Mouse (Mus musculus) kidney, embryonic 15.5 days (tissue): ENCODE results near the gene Katnbl1. TPM values are rescaled to one million over a fixed set of nuclear protein-coding genes. Genes with fewer than 3 reads are reported as not detected.
"Not testable (repeated sequence)": the region's sequence is repeated elsewhere in the genome, so short reads cannot be mapped to it uniquely, and the experiment has no call there.

Experiments
- ATAC-seq: fragments of 200-750 bp; cut with Nextera tagmentation; replicated peaks from 2 replicates; pipeline ENCODE4 v1.8.0; 2017; ENCODE audit warnings: moderate TSS enrichment; ENCODE audit not compliant: low FRiP score
- H3K27ac ChIP-seq: fragments of 300-500 bp; sonication (generic); 2 replicates; pipeline ENCODE4 v1.5.1; 2015; ENCODE audit warnings: mild to moderate bottlenecking, inconsistent platforms
- H3K27me3 ChIP-seq: fragments of 300-500 bp; sonication (generic); 2 replicates; pipeline ENCODE4 v1.6.1; 2015; ENCODE audit warnings: inconsistent platforms
- H3K36me3 ChIP-seq: fragments of 300-500 bp; sonication (generic); 2 replicates; pipeline ENCODE4 v1.6.1; 2015; ENCODE audit warnings: inconsistent platforms
- H3K4me1 ChIP-seq: fragments of 300-500 bp; sonication (generic); 2 replicates; pipeline ENCODE4 v1.6.1; 2015; ENCODE audit warnings: inconsistent platforms
- H3K4me2 ChIP-seq: fragments of 300-500 bp; sonication (generic); 2 replicates; pipeline ENCODE4 v1.6.1; 2015; ENCODE audit warnings: moderate library complexity, mild to moderate bottlenecking, inconsistent platforms
- H3K4me3 ChIP-seq: fragments of 300-500 bp; sonication (generic); replicated peaks from 2 replicates; pipeline ENCODE4 v1.5.1; 2015; ENCODE audit warnings: mild to moderate bottlenecking, inconsistent platforms
- H3K9ac ChIP-seq: fragments of 300-500 bp; sonication (generic); 2 replicates; pipeline ENCODE4 v1.6.1; 2015; ENCODE audit warnings: mild to moderate bottlenecking, inconsistent platforms
- H3K9me3 ChIP-seq: fragments of 300-500 bp; sonication (generic); replicated peaks from 2 replicates; pipeline ENCODE4 v1.6.1; 2016; ENCODE audit warnings: inconsistent platforms
- WGBS: fragments of 180-500 bp; shearing (Covaris S2); methylation state at CpG from one replicate; pipeline ENCODE4 v1.1.7; 2015; ENCODE audit warnings: mixed read lengths; 5-methylcytosine and 5-hydroxymethylcytosine counted together
- polyA plus RNA-seq: library from polyadenylated mRNA; unstranded; fragments of >200 nt; fragmentation: Nextera tagmentation; extraction: Ambion mirVana; gene quantifications from 2 replicates; pipeline ENCODE4 v1.2.1, GENCODE M21; 2015

The Katnbl1 gene
- polyA plus RNA-seq, 1 experiment from 2014 or later: 38.4 TPM

DNA sequence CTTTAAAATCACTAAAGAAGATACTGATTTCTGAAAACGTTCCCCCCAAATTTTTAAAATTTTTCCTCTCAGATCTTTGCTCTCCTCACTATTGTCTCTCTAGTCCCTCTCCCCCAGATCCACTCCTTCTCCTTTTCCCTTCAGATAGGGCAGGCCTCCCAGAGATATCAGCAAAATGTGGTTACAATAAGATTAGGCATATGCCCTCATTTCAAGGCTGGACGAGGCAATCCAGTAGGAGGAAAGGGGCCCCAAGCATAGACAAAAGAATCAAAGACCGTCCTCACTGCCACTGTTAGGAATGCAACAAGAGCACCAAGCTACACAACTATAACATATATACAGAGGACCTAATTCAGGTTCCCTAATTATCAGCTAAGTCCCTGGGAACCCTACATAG lies 46.3 kb downstream of the Katnbl1 start:
- 78% methylated on average over 3 of the region's 3 CpGs for WGBS
- Histone ChIP-seq H3K27ac (no peak overlapping the region), H3K36me3 (no peaks in the 10 kb centered on the region), H3K27me3 (no peaks in the 10 kb centered on the region), H3K4me2 (no peak overlapping the region), H3K4me1 (no peaks in the 10 kb centered on the region), H3K9me3 (no peaks in the 10 kb centered on the region), H3K9ac (no peak overlapping the region), H3K4me3 (no peak overlapping the region)
- ATAC-seq: no peak

DNA sequence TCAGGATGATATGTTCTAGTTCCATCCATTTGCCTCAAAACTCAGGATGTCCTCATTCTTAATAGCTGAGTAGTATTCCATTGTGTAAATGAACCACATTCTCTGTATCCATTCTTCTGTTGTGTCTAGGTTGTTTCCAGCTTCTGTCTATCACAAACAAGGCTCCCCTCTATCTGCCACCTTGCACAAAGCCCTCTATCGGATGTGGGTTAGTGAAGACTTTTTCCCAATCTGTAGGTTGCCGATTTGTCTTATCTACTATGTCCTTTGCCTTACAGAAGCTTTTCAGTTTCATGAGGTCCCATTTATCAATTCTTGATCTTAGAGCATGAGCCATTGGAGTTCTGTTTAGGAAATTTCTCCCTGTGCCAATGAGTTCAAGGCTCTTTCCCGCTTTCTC lies 49.5 kb downstream of the Katnbl1 start:
- H3K4me3 ChIP-seq, H3K27me3 ChIP-seq, H3K4me2 ChIP-seq, H3K27ac ChIP-seq, ATAC-seq, H3K4me1 ChIP-seq, H3K9me3 ChIP-seq, H3K36me3 ChIP-seq, H3K9ac ChIP-seq: not testable (repeated sequence)
- 89% methylated on average over 3 of the region's 3 CpGs for WGBS

DNA sequence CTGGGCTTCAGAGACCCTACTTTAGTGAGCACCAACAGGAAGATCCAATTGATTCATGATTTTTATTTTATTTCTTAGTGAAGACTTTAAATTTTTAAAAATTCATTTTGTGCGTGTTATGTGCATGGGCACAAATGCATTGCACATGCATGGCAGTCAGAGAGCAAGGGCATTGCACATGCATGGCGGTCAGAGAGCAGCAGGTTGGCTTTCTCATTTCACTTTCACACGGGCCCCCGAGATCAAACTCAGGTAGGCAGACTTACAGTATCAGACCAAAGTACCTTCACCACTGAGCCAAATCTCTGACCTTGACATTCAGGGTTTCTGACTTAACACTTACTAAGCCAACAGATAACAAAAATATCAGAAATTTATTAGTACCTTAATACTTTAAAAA lies 50.7 kb downstream of the Katnbl1 start:
- H3K27ac ChIP-seq: no peak overlapping the region
- H3K36me3 ChIP-seq: no peaks in the 10 kb centered on the region
- no peaks in the 10 kb centered on the region for H3K9me3 ChIP-seq
- H3K4me3 ChIP-seq: no peak overlapping the region
- no peak overlapping the region for H3K4me2 ChIP-seq
- H3K9ac ChIP-seq: no peak overlapping the region
- WGBS: 92% methylated on average over 4 of the region's 4 CpGs
- no peak for ATAC-seq
- no peaks in the 10 kb centered on the region for H3K4me1 ChIP-seq
- no peaks in the 10 kb centered on the region for H3K27me3 ChIP-seq

DNA sequence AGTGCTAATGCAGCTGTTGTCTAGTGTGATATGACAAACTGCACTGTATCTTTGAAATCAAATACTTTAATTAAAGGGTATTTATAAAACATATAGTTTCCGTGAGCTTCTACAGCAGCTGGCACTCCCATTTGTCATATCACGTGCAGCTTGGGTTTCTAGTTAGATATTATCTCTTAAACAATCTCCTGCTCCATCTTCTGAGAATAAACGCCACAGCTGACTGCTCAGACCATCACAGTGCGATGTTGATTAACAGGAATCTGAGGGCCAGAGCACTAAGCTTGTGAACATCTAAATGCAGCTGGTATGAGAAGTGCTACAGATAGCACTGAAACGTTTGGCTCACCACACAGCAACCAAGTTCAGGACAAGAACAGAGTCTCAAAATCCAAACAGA lies 51.4 kb downstream of the Katnbl1 start:
- Histone ChIP-seq H3K36me3 (no peaks in the 10 kb centered on the region), H3K9ac (no peak overlapping the region), H3K9me3 (no peaks in the 10 kb centered on the region), H3K27me3 (no peaks in the 10 kb centered on the region), H3K4me1 (no peaks in the 10 kb centered on the region), H3K27ac (no peak overlapping the region), H3K4me2 (no peak overlapping the region), H3K4me3 (no peak overlapping the region)
- 57% methylated on average over 5 of the region's 5 CpGs for WGBS
- ATAC-seq: no peak

DNA sequence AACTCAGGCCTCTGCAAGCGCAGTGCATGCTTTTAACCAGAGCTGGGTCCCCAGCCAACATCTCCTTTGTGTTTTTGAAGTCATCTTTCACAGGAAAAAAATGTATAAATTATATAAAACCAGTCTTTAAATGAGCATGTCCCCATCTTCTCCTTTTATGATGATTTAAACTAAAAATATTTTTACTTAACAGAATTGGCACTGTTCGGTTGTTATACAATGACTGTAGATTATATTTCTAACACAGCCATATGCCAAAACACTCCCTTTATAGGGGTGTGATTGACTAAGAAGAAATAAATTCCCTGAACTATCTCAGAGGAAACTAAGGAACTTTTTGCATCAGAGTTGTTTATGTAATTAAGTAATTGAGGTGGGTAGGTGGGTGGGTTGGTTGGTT lies 53.5 kb downstream of the Katnbl1 start:
- no peak for ATAC-seq
- no peak overlapping the region for H3K4me3 ChIP-seq
- H3K4me2 ChIP-seq: no peak overlapping the region
- no peaks in the 10 kb centered on the region for H3K27me3 ChIP-seq
- H3K9me3 ChIP-seq: no peaks in the 10 kb centered on the region
- H3K27ac ChIP-seq: no peak overlapping the region
- H3K36me3 ChIP-seq: no peaks in the 10 kb centered on the region
- no peaks in the 10 kb centered on the region for H3K4me1 ChIP-seq
- no peak overlapping the region for H3K9ac ChIP-seq
- 85% methylated on average over 2 of the region's 2 CpGs for whole genome bisulfite sequencing

DNA sequence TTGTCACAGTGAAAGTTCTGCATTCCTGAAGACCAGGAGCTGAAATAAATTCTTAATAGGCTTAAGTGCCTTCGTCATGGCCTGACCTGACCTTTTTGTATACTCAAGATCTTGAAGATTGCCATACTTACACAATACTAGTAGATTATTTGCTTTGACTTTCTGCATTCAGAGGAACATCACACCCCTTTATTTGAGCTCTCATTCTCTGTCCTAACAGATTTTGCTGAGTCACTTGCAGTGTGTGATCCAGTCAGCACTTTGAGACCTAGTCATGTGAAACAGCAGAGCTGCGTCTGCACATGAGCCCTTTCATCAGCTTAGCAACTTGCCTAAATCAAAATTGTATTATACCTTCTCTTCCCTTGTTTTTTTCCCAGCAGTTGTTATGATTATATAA lies 54.3 kb downstream of the Katnbl1 start:
- H3K4me1 ChIP-seq: no peaks in the 10 kb centered on the region
- WGBS: 58% methylated on average over 2 of the region's 2 CpGs
- H3K9me3 ChIP-seq: no peaks in the 10 kb centered on the region
- no peaks in the 10 kb centered on the region for H3K36me3 ChIP-seq
- no peaks in the 10 kb centered on the region for H3K27me3 ChIP-seq
- no peak overlapping the region for H3K4me2 ChIP-seq
- H3K9ac ChIP-seq: no peak overlapping the region
- no peak for ATAC-seq
- H3K4me3 ChIP-seq: no peak overlapping the region
- H3K27ac ChIP-seq: no peak overlapping the region

DNA sequence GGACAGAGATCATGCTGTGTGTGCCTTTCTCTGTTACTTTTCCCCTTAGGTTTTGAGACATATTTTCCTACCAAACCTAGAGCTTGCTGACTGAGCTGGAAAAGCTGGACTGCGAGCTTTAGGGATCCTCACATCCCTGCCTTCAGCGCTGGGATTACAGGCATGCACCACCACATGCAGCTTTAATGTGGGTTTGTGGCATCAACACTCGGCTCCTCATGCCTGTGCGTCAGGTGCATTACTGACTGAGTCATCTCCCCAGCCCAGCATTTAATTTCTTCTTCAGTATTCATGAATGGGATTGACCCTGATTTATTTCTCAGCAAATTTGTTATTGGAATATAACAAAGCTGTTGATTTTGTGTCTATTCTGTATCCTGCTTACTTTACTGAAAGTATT lies 57.3 kb downstream of the Katnbl1 start:
- ATAC-seq: no peak
- Histone ChIP-seq H3K27ac (no peak overlapping the region), H3K4me2 (no peak overlapping the region), H3K4me1 (no peaks in the 10 kb centered on the region), H3K27me3 (no peaks in the 10 kb centered on the region), H3K4me3 (no peak overlapping the region), H3K9ac (no peak overlapping the region), H3K36me3 (no peaks in the 10 kb centered on the region), H3K9me3 (no peaks in the 10 kb centered on the region)
- 81% methylated on average over 4 of the region's 4 CpGs for WGBS

DNA sequence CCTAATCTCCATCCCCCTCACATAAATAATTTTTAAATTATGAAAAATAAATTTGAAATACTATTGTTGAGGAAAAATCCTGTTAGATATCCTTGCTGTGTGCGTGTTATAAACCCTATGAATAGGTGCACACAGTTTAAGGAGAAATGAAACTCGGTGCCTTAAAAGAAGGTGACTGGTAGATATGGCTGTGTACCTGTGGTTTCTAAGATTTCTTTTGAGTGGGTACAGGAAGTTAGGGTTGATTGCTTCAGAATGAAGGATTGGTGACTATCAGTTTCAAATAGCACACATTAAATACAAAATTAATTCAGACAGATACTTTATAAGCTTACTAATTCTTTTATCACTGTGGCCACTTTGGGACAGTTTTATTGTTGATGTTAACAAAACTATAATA lies 58.6 kb downstream of the Katnbl1 start:
- no peaks in the 10 kb centered on the region for H3K9me3 ChIP-seq
- ATAC-seq: no peak
- H3K27me3 ChIP-seq: no peaks in the 10 kb centered on the region
- no peaks in the 10 kb centered on the region for H3K36me3 ChIP-seq
- WGBS: 86% methylated on average over 2 of the region's 2 CpGs
- no peak overlapping the region for H3K4me3 ChIP-seq
- H3K9ac ChIP-seq: no peak overlapping the region
- no peak overlapping the region for H3K4me2 ChIP-seq
- no peaks in the 10 kb centered on the region for H3K4me1 ChIP-seq
- H3K27ac ChIP-seq: no peak overlapping the region

DNA sequence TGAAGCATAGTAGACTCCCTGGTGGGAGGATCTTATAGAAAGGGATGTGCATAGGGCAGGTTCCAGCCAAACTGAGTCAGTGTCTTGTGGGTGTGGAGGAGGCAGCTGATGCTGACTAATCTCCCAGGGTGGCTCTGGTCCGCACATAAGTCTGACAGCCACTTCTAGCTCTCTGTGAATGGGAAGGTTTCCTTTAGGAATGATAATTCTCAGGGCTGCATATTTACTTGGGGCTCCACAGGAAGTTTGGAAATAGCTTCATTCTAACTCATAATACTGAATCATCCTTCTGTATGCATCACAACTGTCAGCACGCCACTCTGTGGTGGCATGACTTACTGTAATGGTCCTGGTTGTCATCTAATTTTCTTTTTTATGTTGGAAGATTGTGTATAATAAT lies 64.5 kb downstream of the Katnbl1 start:
- Histone ChIP-seq H3K27ac (no peak overlapping the region), H3K9ac (no peak overlapping the region), H3K9me3 (no peaks in the 10 kb centered on the region), H3K27me3 (no peaks in the 10 kb centered on the region), H3K36me3 (no peaks in the 10 kb centered on the region), H3K4me3 (no peak overlapping the region), H3K4me2 (no peak overlapping the region), H3K4me1 (no peaks in the 10 kb centered on the region)
- no peak for ATAC-seq
- 62% methylated on average over 2 of the region's 2 CpGs for WGBS

DNA sequence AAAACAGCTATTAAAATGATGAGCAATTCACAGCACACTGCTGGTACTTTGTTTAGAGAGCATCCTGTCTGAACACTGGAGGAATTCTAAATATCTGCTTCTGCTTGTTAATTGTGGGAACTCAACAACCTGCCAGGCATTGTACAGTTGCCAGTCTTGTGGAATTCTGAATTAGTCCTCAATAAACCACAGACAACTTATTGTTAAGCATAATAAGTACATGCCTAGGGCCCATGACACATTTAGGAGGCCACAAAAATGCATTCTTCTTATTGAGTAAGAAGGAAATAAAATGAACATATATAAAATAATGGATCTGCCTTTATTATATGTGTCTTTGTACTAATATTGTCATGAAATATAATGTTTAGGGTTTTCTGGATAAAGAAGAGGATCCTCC lies 66.5 kb downstream of the Katnbl1 start:
- H3K4me3 ChIP-seq: no peak overlapping the region
- no peaks in the 10 kb centered on the region for H3K4me1 ChIP-seq

DNA sequence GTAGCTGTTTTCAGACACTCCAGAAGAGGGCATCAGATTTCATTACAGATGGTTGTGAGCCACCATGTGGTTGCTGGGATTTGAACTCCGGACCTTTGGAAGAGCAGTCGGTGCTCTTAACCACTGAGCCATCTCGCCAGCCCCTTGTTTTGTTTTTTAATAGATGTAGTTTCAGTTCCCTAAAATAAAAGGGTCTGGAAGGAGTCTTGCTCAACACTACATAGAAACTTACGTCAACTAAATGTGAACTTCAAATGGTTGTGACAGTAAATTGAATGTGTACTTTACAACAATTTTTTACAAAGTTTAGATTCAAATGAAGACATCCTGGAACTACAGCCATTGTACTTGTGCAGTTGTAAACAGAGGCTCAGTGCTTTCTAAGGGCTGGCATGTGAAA lies 69.0 kb downstream of the Katnbl1 start:
- H3K4me1 ChIP-seq, H3K9ac ChIP-seq, H3K36me3 ChIP-seq, H3K4me3 ChIP-seq, H3K9me3 ChIP-seq, H3K27ac ChIP-seq, H3K27me3 ChIP-seq, H3K4me2 ChIP-seq, ATAC-seq: not testable (repeated sequence)
- WGBS: 80% methylated on average over 4 of the region's 4 CpGs

More for the DNA sequence above, 66.5 kb downstream of the Katnbl1 start:
- Histone ChIP-seq H3K27ac (no peak overlapping the region), H3K9ac (no peak overlapping the region), H3K27me3 (no peaks in the 10 kb centered on the region), H3K36me3 (no peaks in the 10 kb centered on the region), H3K9me3 (no peaks in the 10 kb centered on the region), H3K4me2 (no peak overlapping the region)
- no peak for ATAC-seq

DNA sequence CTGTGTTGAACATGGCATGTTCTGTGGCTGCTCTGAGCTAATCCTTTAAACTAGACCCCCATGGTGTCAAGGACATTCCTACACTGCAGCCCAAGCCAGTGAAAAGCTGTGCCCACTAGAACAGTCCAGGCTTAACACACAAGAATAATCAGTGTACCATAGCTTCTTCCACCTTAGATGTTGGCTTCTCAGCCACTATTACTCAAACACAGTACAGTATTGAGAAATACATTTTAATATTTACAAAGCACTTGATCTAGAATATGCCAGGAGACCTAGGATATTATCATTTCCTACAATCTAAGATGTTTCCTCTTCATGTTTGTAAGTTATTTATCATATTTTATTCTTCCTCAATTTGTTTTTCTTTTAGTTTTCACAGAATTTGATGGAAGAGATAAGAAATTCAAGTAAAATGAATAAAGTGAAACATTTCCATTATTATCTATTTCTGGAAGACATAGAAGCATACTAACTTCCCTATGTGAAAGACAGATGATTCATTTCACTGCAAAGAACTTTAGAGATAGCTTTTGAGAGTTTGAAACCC lies 69.6 kb downstream of the Katnbl1 start:
- Histone ChIP-seq H3K27me3 (no peaks in the 10 kb centered on the region), H3K4me2 (no peak overlapping the region), H3K36me3 (no peaks in the 10 kb centered on the region), H3K4me3 (no peak overlapping the region), H3K4me1 (no peaks in the 10 kb centered on the region), H3K27ac (no peak overlapping the region), H3K9me3 (no peaks in the 10 kb centered on the region), H3K9ac (no peak overlapping the region)
- ATAC-seq: no peak

DNA sequence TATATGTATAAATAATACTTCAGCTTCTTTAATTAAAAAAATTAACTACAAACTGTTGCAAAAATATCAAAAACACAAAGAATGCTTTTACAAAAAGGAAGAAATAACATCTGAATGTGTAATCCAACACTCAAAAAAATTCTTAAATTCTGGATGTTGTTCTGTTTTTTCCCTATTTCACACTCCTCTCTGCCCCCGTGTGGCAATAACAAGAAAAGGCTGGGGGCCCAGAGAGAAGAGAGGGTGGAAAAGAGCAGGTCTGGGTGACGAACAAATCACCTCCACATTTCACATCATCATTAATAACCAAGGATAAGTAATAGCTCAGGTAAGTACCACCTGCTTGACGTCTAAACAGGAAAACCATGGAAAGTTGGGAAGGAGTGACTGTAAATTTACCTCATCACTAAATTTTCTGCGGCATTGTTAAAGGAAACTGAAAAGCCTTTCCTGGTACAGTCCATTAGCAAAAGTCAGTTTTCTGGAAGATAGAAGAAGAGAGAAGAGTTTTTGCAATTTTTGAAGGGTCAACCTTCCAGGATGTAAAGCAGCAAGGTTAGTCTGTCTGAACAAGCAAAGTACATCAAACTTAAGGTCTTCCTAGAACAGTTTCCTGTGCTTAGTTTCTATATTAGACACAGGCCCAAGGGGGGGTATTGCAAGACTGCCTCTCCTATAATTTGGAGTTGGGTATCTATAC lies 70.7 kb downstream of the Katnbl1 start:
- Histone ChIP-seq H3K9ac (no peak overlapping the region), H3K9me3 (no peaks in the 10 kb centered on the region), H3K4me2 (no peak overlapping the region), H3K27ac (no peak overlapping the region), H3K36me3 (no peaks in the 10 kb centered on the region), H3K27me3 (no peaks in the 10 kb centered on the region), H3K4me1 (0 out of 2 replicates have a peak, but pooled peaks cover 5% of the 10 kb centered on the region), H3K4me3 (no peak overlapping the region)
- 37% methylated on average over 4 of the region's 4 CpGs for WGBS
- ATAC-seq: no peak
